Mouse (Mus musculus): ENCODE results near the gene Pde6d. TPM values are rescaled to one million over a fixed set of nuclear protein-coding genes. Genes with fewer than 3 reads are reported as not detected.
A peak's percentile ranks its signal among the peaks of the same experiment; 100 is the strongest.
"Not testable (repeated sequence)": the region's sequence is repeated elsewhere in the genome, so short reads cannot be mapped to it uniquely, and the experiment has no call there.

Pde6d gene
- polyA plus RNA-seq, 1 experiment from 2014 or later = 88.0 TPM

GRCm38 (mm10) chr1:86515715-86516410 is 66.6 kb downstream of the Pde6d start:
- H3K36me3 ChIP-seq (ENCODE audit: control insufficient read depth, insufficient read depth, low read length) = no peaks in the 10 kb centered on the region
- no peak for DNase-seq (ENCODE audit: low spot score)
- no peak overlapping the region for H3K4me3 ChIP-seq (ENCODE audit: low read depth, low read length)
- H3K27me3 ChIP-seq (ENCODE audit: control insufficient read depth, insufficient read depth, low read length) = no peaks in the 10 kb centered on the region
- H3K9me3 ChIP-seq (ENCODE audit: control insufficient read depth, low read length) = no peaks in the 10 kb centered on the region
- H3K9ac ChIP-seq (ENCODE audit: low read length) = no peak overlapping the region
- H3K4me2 ChIP-seq (ENCODE audit: low read depth, low read length, severe bottlenecking) = no peak overlapping the region
- H3K27ac ChIP-seq (ENCODE audit: low read depth, low read length) = no peak overlapping the region
- peaks cover 4% of the 10 kb centered on the region; the same call in 1 of the 2 replicates for H3K4me1 ChIP-seq (replicated peaks; ENCODE audit: control insufficient read depth, insufficient read depth, low read length)
- 76% methylated on average over 6 of the region's 6 CpGs for WGBS
- no peak for ATAC-seq (replicated peaks; ENCODE audit: low FRiP score)

- ATAC-seq (replicated peaks; ENCODE audit: low FRiP score); H3K27ac ChIP-seq (ENCODE audit: low read depth, low read length); H3K4me3 ChIP-seq (ENCODE audit: low read depth, low read length); H3K4me2 ChIP-seq (ENCODE audit: low read depth, low read length, severe bottlenecking); DNase-seq (ENCODE audit: low spot score); H3K4me1 ChIP-seq (replicated peaks; ENCODE audit: control insufficient read depth, insufficient read depth, low read length); H3K36me3 ChIP-seq (ENCODE audit: control insufficient read depth, insufficient read depth, low read length); H3K27me3 ChIP-seq (ENCODE audit: control insufficient read depth, insufficient read depth, low read length); H3K9me3 ChIP-seq (ENCODE audit: control insufficient read depth, low read length); H3K9ac ChIP-seq (ENCODE audit: low read length): not testable (repeated sequence)
- WGBS = 87% methylated on average over 1 of the region's 1 CpGs
These were observed 69.4 kb downstream of the Pde6d start for GRCm38 (mm10) chr1:86513031-86513430.

GRCm38 (mm10) chr1:86512154-86512720 is 70.2 kb downstream of the Pde6d start:
- WGBS = 75% methylated on average over 4 of the region's 4 CpGs
- DNase-seq (ENCODE audit: low spot score) = no peak
- no peaks in the 10 kb centered on the region for H3K9me3 ChIP-seq (ENCODE audit: control insufficient read depth, low read length)
- no peak overlapping the region for H3K27ac ChIP-seq (ENCODE audit: low read depth, low read length)
- H3K4me1 ChIP-seq (replicated peaks; ENCODE audit: control insufficient read depth, insufficient read depth, low read length) = peaks cover 8% of the 10 kb centered on the region; the same call in 1 of the 2 replicates
- H3K27me3 ChIP-seq (ENCODE audit: control insufficient read depth, insufficient read depth, low read length) = no peaks in the 10 kb centered on the region
- H3K36me3 ChIP-seq (ENCODE audit: control insufficient read depth, insufficient read depth, low read length) = no peaks in the 10 kb centered on the region
- no peak overlapping the region for H3K4me2 ChIP-seq (ENCODE audit: low read depth, low read length, severe bottlenecking)
- no peak overlapping the region for H3K9ac ChIP-seq (ENCODE audit: low read length)
- H3K4me3 ChIP-seq (ENCODE audit: low read depth, low read length) = no peak overlapping the region
- no peak for ATAC-seq (replicated peaks; ENCODE audit: low FRiP score)

- ATAC-seq (replicated peaks; ENCODE audit: low FRiP score) = no peak
- Histone ChIP-seq H3K4me1 (replicated peaks; ENCODE audit: control insufficient read depth, insufficient read depth, low read length) (peaks cover 8% of the 10 kb centered on the region; the same call in 1 of the 2 replicates), H3K4me3 (ENCODE audit: low read depth, low read length) (no peak overlapping the region), H3K9me3 (ENCODE audit: control insufficient read depth, low read length) (no peaks in the 10 kb centered on the region), H3K36me3 (ENCODE audit: control insufficient read depth, insufficient read depth, low read length) (no peaks in the 10 kb centered on the region), H3K27ac (ENCODE audit: low read depth, low read length) (0 out of 2 replicates have a peak overlapping the region, but pooled peaks have one; percentile 1), H3K9ac (ENCODE audit: low read length) (peak overlapping the region; percentile 16; the same call in 1 of the 2 replicates), H3K27me3 (ENCODE audit: control insufficient read depth, insufficient read depth, low read length) (no peaks in the 10 kb centered on the region), H3K4me2 (ENCODE audit: low read depth, low read length, severe bottlenecking) (no peak overlapping the region)
- DNase-seq (ENCODE audit: low spot score) = no peak
- 40% methylated on average over 9 of the region's 9 CpGs for WGBS
These were observed 71.6 kb downstream of the Pde6d start for GRCm38 (mm10) chr1:86510676-86511441.

GRCm38 (mm10) chr1:86510266-86510665 is 72.2 kb downstream of the Pde6d start:
- H3K27ac ChIP-seq (ENCODE audit: low read depth, low read length) = no peak overlapping the region
- no peak overlapping the region for H3K4me2 ChIP-seq (ENCODE audit: low read depth, low read length, severe bottlenecking)
- no peaks in the 10 kb centered on the region for H3K27me3 ChIP-seq (ENCODE audit: control insufficient read depth, insufficient read depth, low read length)
- ATAC-seq (replicated peaks; ENCODE audit: low FRiP score) = no peak
- peaks cover 9% of the 10 kb centered on the region; the same call in 1 of the 2 replicates for H3K4me1 ChIP-seq (replicated peaks; ENCODE audit: control insufficient read depth, insufficient read depth, low read length)
- WGBS = 87% methylated on average over 1 of the region's 1 CpGs
- H3K9me3 ChIP-seq (ENCODE audit: control insufficient read depth, low read length) = no peaks in the 10 kb centered on the region
- H3K4me3 ChIP-seq (ENCODE audit: low read depth, low read length) = no peak overlapping the region
- no peaks in the 10 kb centered on the region for H3K36me3 ChIP-seq (ENCODE audit: control insufficient read depth, insufficient read depth, low read length)
- no peak for DNase-seq (ENCODE audit: low spot score)
- H3K9ac ChIP-seq (ENCODE audit: low read length) = no peak overlapping the region

- peak; percentile 93 for DNase-seq (ENCODE audit: low spot score)
- Histone ChIP-seq H3K4me1 (replicated peaks; ENCODE audit: control insufficient read depth, insufficient read depth, low read length) (peaks cover 15% of the 10 kb centered on the region; the same call in 1 of the 2 replicates), H3K9me3 (ENCODE audit: control insufficient read depth, low read length) (no peaks in the 10 kb centered on the region), H3K27ac (ENCODE audit: low read depth, low read length) (peak overlapping the region; percentile 48; the same call in 1 of the 2 replicates), H3K27me3 (ENCODE audit: control insufficient read depth, insufficient read depth, low read length) (no peaks in the 10 kb centered on the region), H3K36me3 (ENCODE audit: control insufficient read depth, insufficient read depth, low read length) (no peaks in the 10 kb centered on the region), H3K4me3 (ENCODE audit: low read depth, low read length) (no peak overlapping the region), H3K9ac (ENCODE audit: low read length) (peak overlapping the region; percentile 47), H3K4me2 (ENCODE audit: low read depth, low read length, severe bottlenecking) (no peak overlapping the region)
- ATAC-seq (replicated peaks; ENCODE audit: low FRiP score) = peak; percentile 83
- 8% methylated on average over 7 of the region's 7 CpGs for WGBS
These were observed 73.0 kb downstream of the Pde6d start for GRCm38 (mm10) chr1:86509410-86509809.

- no peak for ATAC-seq (replicated peaks; ENCODE audit: low FRiP score)
- no peaks in the 10 kb centered on the region for H3K36me3 ChIP-seq (ENCODE audit: control insufficient read depth, insufficient read depth, low read length)
These were observed 74.6 kb downstream of the Pde6d start for GRCm38 (mm10) chr1:86507866-86508265.

GRCm38 (mm10) chr1:86506420-86506819 is 76.0 kb downstream of the Pde6d start:
- no peak overlapping the region for H3K4me3 ChIP-seq (ENCODE audit: low read depth, low read length)
- H3K9ac ChIP-seq (ENCODE audit: low read length) = no peak overlapping the region
- H3K36me3 ChIP-seq (ENCODE audit: control insufficient read depth, insufficient read depth, low read length) = no peaks in the 10 kb centered on the region
- DNase-seq (ENCODE audit: low spot score) (no peak), ATAC-seq (replicated peaks; ENCODE audit: low FRiP score) (no peak)
- H3K27me3 ChIP-seq (ENCODE audit: control insufficient read depth, insufficient read depth, low read length) = no peaks in the 10 kb centered on the region
- no peak overlapping the region for H3K4me2 ChIP-seq (ENCODE audit: low read depth, low read length, severe bottlenecking)
- WGBS = 87% methylated on average over 5 of the region's 5 CpGs
- no peaks in the 10 kb centered on the region for H3K9me3 ChIP-seq (ENCODE audit: control insufficient read depth, low read length)
- H3K27ac ChIP-seq (ENCODE audit: low read depth, low read length) = no peak overlapping the region
- peaks cover 29% of the 10 kb centered on the region for H3K4me1 ChIP-seq (replicated peaks; ENCODE audit: control insufficient read depth, insufficient read depth, low read length)

More at GRCm38 (mm10) chr1:86507866-86508265, 74.6 kb downstream of the Pde6d start:
- 84% methylated on average over 5 of the region's 5 CpGs for WGBS
- H3K27me3 ChIP-seq (ENCODE audit: control insufficient read depth, insufficient read depth, low read length) = no peaks in the 10 kb centered on the region
- no peak overlapping the region for H3K4me3 ChIP-seq (ENCODE audit: low read depth, low read length)
- DNase-seq (ENCODE audit: low spot score) = no peak
- H3K4me2 ChIP-seq (ENCODE audit: low read depth, low read length, severe bottlenecking) = no peak overlapping the region
- no peaks in the 10 kb centered on the region for H3K9me3 ChIP-seq (ENCODE audit: control insufficient read depth, low read length)
- H3K27ac ChIP-seq (ENCODE audit: low read depth, low read length) = no peak overlapping the region
- H3K9ac ChIP-seq (ENCODE audit: low read length) = no peak overlapping the region
- peaks cover 19% of the 10 kb centered on the region; the same call in 1 of the 2 replicates for H3K4me1 ChIP-seq (replicated peaks; ENCODE audit: control insufficient read depth, insufficient read depth, low read length)

All from forebrain, embryonic 11.5 days (tissue).